Comparison of ENCODE assay signal across 29 mouse cellular contexts in genomic region chr14:23435861-23436260, GRCm38 (mm10).
DNase-seq lines count a peak whose midpoint lies in the region; ATAC-seq lines count a peak whose summit lies in the region.
"Had no signal": no experiment of that assay in that cellular context is flagged by ENCODE, and none has a peak within 500 bp of the region (broad histone marks: within the 10 kb centered on the region; RNA-seq: fewer than 3 reads in every experiment).

No protein-coding gene starts in this region.

- H3K4me2 ChIP-seq in embryonic facial prominence, embryonic 11.5 days (ENCODE audit: low read depth, low read length), result no peak overlapping the region
- H3K4me2 ChIP-seq in heart, embryonic 11.5 days, result no peak overlapping the region
- H3K4me2 ChIP-seq in embryonic facial prominence, embryonic 15.5 days (replicated peaks), result no peak overlapping the region
- H3K4me2 ChIP-seq: hindbrain, embryonic 15.5 days; limb, embryonic 15.5 days; liver, embryonic 13.5 days had no signal

- no peaks in the 10 kb centered on the region for H3K4me1 ChIP-seq in embryonic facial prominence, embryonic 11.5 days (ENCODE audit: control insufficient read depth, insufficient read depth, low read length)
- 0 out of 2 replicates have a peak, but pooled peaks cover 3% of the 10 kb centered on the region for H3K4me1 ChIP-seq in embryonic facial prominence, embryonic 10.5 days
- H3K4me1 ChIP-seq in heart, embryonic 11.5 days (ENCODE audit: control insufficient read depth, insufficient read depth, low read length), result no peaks in the 10 kb centered on the region
- no peaks in the 10 kb centered on the region for H3K4me1 ChIP-seq in embryonic facial prominence, embryonic 15.5 days
- no peaks in the 10 kb centered on the region for H3K4me1 ChIP-seq in midbrain, embryonic 10.5 days
- H3K4me1 ChIP-seq: hindbrain, embryonic 10.5 days; hindbrain, embryonic 15.5 days; limb, embryonic 15.5 days; liver, embryonic 13.5 days had no signal

- no peaks in the 10 kb centered on the region for H3K27me3 ChIP-seq in embryonic facial prominence, embryonic 11.5 days (ENCODE audit: control insufficient read depth, insufficient read depth, low read length)
- peaks cover 10% of the 10 kb centered on the region; the same call in 1 of the 2 replicates for H3K27me3 ChIP-seq in embryonic facial prominence, embryonic 10.5 days (replicated peaks; ENCODE audit: low read depth, poor library complexity, severe bottlenecking)
- no peaks in the 10 kb centered on the region for H3K27me3 ChIP-seq in heart, embryonic 11.5 days (ENCODE audit: control insufficient read depth, insufficient read depth, low read length)
- H3K27me3 ChIP-seq in embryonic facial prominence, embryonic 15.5 days, result no peaks in the 10 kb centered on the region
- no peaks in the 10 kb centered on the region for H3K27me3 ChIP-seq in midbrain, embryonic 10.5 days (ENCODE audit: low read depth, poor library complexity, severe bottlenecking)
- H3K27me3 ChIP-seq: hindbrain, embryonic 15.5 days; limb, embryonic 15.5 days; liver, embryonic 13.5 days had no signal

- DNase-seq in embryonic facial prominence, embryonic 11.5 days (ENCODE audit: low spot score), result peak; percentile 53
- DNase-seq in embryonic facial prominence, embryonic 10.5 days (ENCODE audit: low spot score), result no peak
- DNase-seq in heart, adult 8-10 months (ENCODE audit: low spot score), result peak; percentile 50
- DNase-seq in 3T3-L1 (ENCODE audit: low read depth, low spot score), result peak; percentile 5
- DNase-seq in midbrain, embryonic 10.5 days (ENCODE audit: low spot score), result no peak
- DNase-seq: adrenal gland, postnatal 25 days; cerebellum, adult 18-20 months; cerebellum, postnatal 10 days; gastrocnemius, postnatal 10 days; kidney, adult 11 months; kidney, postnatal 14 days; liver, embryonic 13.5 days; lung, adult 18-20 months; lung, postnatal 4 days; midbrain, embryonic 14.5 days; right cerebral cortex, postnatal 25 days; spleen, adult 18-20 months; thymus, adult 18-20 months; thymus, postnatal 25 days had no signal

- no peak overlapping the region for H3K27ac ChIP-seq in embryonic facial prominence, embryonic 11.5 days (replicated peaks; ENCODE audit: low read depth, low read length)
- H3K27ac ChIP-seq in embryonic facial prominence, embryonic 10.5 days (replicated peaks), result no peak overlapping the region
- H3K27ac ChIP-seq in heart, embryonic 11.5 days (ENCODE audit: low read depth, low read length), result no peak overlapping the region
- H3K27ac ChIP-seq in embryonic facial prominence, embryonic 15.5 days (replicated peaks), result 0 out of 2 replicates have a peak overlapping the region, but pooled peaks have one; percentile 17
- no peak overlapping the region for H3K27ac ChIP-seq in midbrain, embryonic 10.5 days (replicated peaks)
- H3K27ac ChIP-seq: hindbrain, embryonic 10.5 days; hindbrain, embryonic 15.5 days; limb, embryonic 15.5 days; liver, embryonic 13.5 days; stomach, postnatal 0 days had no signal

- H3K9ac ChIP-seq in embryonic facial prominence, embryonic 11.5 days (replicated peaks; ENCODE audit: low read length), result no peak overlapping the region
- H3K9ac ChIP-seq in heart, embryonic 11.5 days (ENCODE audit: low read depth, low read length), result no peak overlapping the region
- H3K9ac ChIP-seq in embryonic facial prominence, embryonic 15.5 days, result no peak overlapping the region
- H3K9ac ChIP-seq: hindbrain, embryonic 15.5 days; limb, embryonic 15.5 days; liver, embryonic 13.5 days had no signal

- no peak for ATAC-seq in embryonic facial prominence, embryonic 11.5 days (replicated peaks; ENCODE audit: insufficient number of reproducible peaks, low FRiP score, low TSS enrichment, low read depth)
- ATAC-seq in heart, embryonic 11.5 days (replicated peaks; ENCODE audit: insufficient number of reproducible peaks, low FRiP score, low TSS enrichment), result no peak
- no peak for ATAC-seq in embryonic facial prominence, embryonic 15.5 days (ENCODE audit: insufficient number of reproducible peaks, low FRiP score, low TSS enrichment, low read depth)
- no peak for ATAC-seq in megakaryocyte, adult 5-6 weeks (ENCODE audit: poor library complexity, severe bottlenecking)
- ATAC-seq: forebrain, embryonic 14.5 days; inflammation-experienced regulatory T-cells, adult 6 months; lung, postnatal 0 days had no signal

- H3K36me3 ChIP-seq in embryonic facial prominence, embryonic 11.5 days (replicated peaks; ENCODE audit: control insufficient read depth, insufficient read depth, low read depth, low read length), result no peaks in the 10 kb centered on the region
- H3K36me3 ChIP-seq in embryonic facial prominence, embryonic 10.5 days (replicated peaks), result no peaks in the 10 kb centered on the region
- H3K36me3 ChIP-seq in heart, embryonic 11.5 days (ENCODE audit: control insufficient read depth, insufficient read depth, low read length), result no peaks in the 10 kb centered on the region
- no peaks in the 10 kb centered on the region for H3K36me3 ChIP-seq in embryonic facial prominence, embryonic 15.5 days
- H3K36me3 ChIP-seq in midbrain, embryonic 10.5 days, result no peaks in the 10 kb centered on the region
- H3K36me3 ChIP-seq: hindbrain, embryonic 10.5 days; limb, embryonic 15.5 days; liver, embryonic 13.5 days had no signal

- WGBS in embryonic facial prominence, embryonic 11.5 days, result 43% methylated on average over 8 of the region's 8 CpGs
- 62% methylated on average over 8 of the region's 8 CpGs for WGBS in embryonic facial prominence, embryonic 10.5 days
- WGBS in heart, embryonic 11.5 days (ENCODE audit: insufficient replicate concordance), result 69% methylated on average over 8 of the region's 8 CpGs
- WGBS in embryonic facial prominence, embryonic 15.5 days, result 28% methylated on average over 8 of the region's 8 CpGs
- 81% methylated on average over 8 of the region's 8 CpGs for WGBS in midbrain, embryonic 10.5 days

- no peak overlapping the region for H3K4me3 ChIP-seq in embryonic facial prominence, embryonic 11.5 days (ENCODE audit: low read depth, low read length)
- H3K4me3 ChIP-seq in embryonic facial prominence, embryonic 10.5 days, result no peak overlapping the region
- no peak overlapping the region for H3K4me3 ChIP-seq in heart, embryonic 11.5 days (ENCODE audit: low read depth, low read length)
- no peak overlapping the region for H3K4me3 ChIP-seq in embryonic facial prominence, embryonic 15.5 days (replicated peaks)
- no peak overlapping the region for H3K4me3 ChIP-seq in midbrain, embryonic 10.5 days
- H3K4me3 ChIP-seq: hindbrain, embryonic 10.5 days; hindbrain, embryonic 15.5 days; limb, embryonic 15.5 days; liver, embryonic 13.5 days had no signal

- no peaks in the 10 kb centered on the region for H3K9me3 ChIP-seq in embryonic facial prominence, embryonic 11.5 days (replicated peaks; ENCODE audit: control insufficient read depth, low read length)
- no peaks in the 10 kb centered on the region for H3K9me3 ChIP-seq in embryonic facial prominence, embryonic 10.5 days
- no peaks in the 10 kb centered on the region for H3K9me3 ChIP-seq in heart, embryonic 11.5 days (replicated peaks; ENCODE audit: control insufficient read depth, low read length)
- no peaks in the 10 kb centered on the region for H3K9me3 ChIP-seq in embryonic facial prominence, embryonic 15.5 days (replicated peaks)
- no peaks in the 10 kb centered on the region for H3K9me3 ChIP-seq in midbrain, embryonic 10.5 days (replicated peaks)
- H3K9me3 ChIP-seq: hindbrain, embryonic 10.5 days; hindbrain, embryonic 15.5 days; limb, embryonic 15.5 days; liver, embryonic 13.5 days had no signal

Comparison
In these comparisons a context has a peak if more than half of its experiments do, and no peak if none do; other contexts are left out.
1. DNase-seq: peak in embryonic facial prominence, embryonic 11.5 days (single experiment), heart, adult 8-10 months (single experiment) and 3T3-L1 (single experiment); none in embryonic facial prominence, embryonic 10.5 days (single experiment) and midbrain, embryonic 10.5 days (single experiment).